Mouse (Mus musculus): ENCODE measurements around the gene Glrx5. TPM values are rescaled to one million over a fixed set of nuclear protein-coding genes. Genes with fewer than 3 reads are reported as not detected.

Gene Glrx5
- polyA plus RNA-seq, 1 experiment from 2014 or later, result 349 TPM

DNA sequence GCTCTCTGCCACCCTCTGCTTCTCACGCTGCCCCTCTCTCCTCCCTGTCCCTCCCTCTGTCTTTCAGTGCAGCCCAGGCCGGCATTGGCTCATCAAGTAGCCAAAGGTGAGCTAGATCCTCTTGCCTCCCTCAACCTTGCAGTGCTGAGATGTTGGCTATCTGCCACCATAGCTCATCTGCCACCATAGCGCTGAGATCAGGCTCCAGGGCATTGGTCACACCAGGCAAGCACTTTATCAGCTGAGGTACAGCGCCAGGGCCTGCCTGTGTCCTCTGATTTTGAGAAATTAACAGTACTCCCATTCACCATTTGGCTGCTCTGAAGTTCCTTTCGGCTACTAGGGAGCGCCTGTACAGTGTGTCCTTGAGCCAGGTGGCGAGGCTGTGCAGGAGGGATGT, 8.5 kb downstream of the Glrx5 start:
- Histone ChIP-seq H3K4me1 (ENCODE audit: insufficient read depth) (peaks cover 48% of the 10 kb centered on the region), H3K4me3 (ENCODE audit: low read depth, low read length) (no peak overlapping the region), H3K9me3 (ENCODE audit: low read length) (no peaks in the 10 kb centered on the region; the same call in 1 of the 2 replicates), H3K36me3 (replicated peaks; ENCODE audit: insufficient read depth, low read length) (peaks cover 58% of the 10 kb centered on the region), H3K27me3 (ENCODE audit: insufficient read depth, low read length) (no peaks in the 10 kb centered on the region), H3K27ac (ENCODE audit: low read depth) (peak overlapping the region; percentile 82), H3K9ac (replicated peaks) (peak overlapping the region; percentile 16; the same call in 1 of the 2 replicates), H3K4me2 (ENCODE audit: low read depth, low read length) (peak overlapping the region; percentile 80)
- TF ChIP-seq CTCF (IDR thresholded peaks at IDR 0.05; ENCODE audit: low read depth), result no peak
- TF ChIP-seq EP300 (IDR thresholded peaks at IDR 0.05; ENCODE audit: low read depth), result peak; percentile 87
- ATAC-seq (peak; percentile 38), DNase-seq (peak; percentile 61)
- 83% methylated on average over 7 of the region's 7 CpGs for WGBS (ENCODE audit: insufficient replicate concordance)

DNA sequence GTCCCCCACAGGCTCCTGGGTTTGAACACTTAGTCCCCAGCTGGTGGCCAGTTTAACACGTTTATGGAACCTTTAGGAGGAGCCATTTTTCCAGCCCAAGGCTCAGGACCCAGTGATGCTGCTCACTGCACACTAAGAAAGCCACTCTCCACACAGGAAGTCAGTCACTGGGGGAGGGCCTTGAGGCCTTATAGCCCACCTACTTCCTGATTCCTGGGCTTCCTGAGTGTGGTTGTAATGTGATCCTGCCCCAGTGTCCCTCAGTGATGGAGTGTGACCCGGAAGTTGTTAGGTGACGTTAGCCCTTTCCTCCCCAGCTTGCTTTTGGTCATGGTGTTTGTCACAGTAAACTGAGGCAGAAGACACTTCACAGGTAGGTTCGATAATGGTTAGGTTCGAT, 10.6 kb downstream of the Glrx5 start:
- H3K9ac ChIP-seq (replicated peaks), result no peak overlapping the region
- peaks cover 26% of the 10 kb centered on the region for H3K4me1 ChIP-seq (ENCODE audit: insufficient read depth)
- no peak overlapping the region for H3K27ac ChIP-seq (ENCODE audit: low read depth)
- DNase-seq, result no peak
- TF ChIP-seq EP300 (IDR thresholded peaks at IDR 0.05; ENCODE audit: low read depth) (no peak), CTCF (IDR thresholded peaks at IDR 0.05; ENCODE audit: low read depth) (no peak)
- H3K36me3 ChIP-seq (replicated peaks; ENCODE audit: insufficient read depth, low read length), result peaks cover 39% of the 10 kb centered on the region
- H3K27me3 ChIP-seq (ENCODE audit: insufficient read depth, low read length), result no peaks in the 10 kb centered on the region
- H3K4me2 ChIP-seq (ENCODE audit: low read depth, low read length), result no peak overlapping the region
- H3K9me3 ChIP-seq (ENCODE audit: low read length), result no peaks in the 10 kb centered on the region; the same call in 1 of the 2 replicates
- ATAC-seq, result no peak
- no peak overlapping the region for H3K4me3 ChIP-seq (ENCODE audit: low read depth, low read length)
- WGBS (ENCODE audit: insufficient replicate concordance), result 87% methylated on average over 5 of the region's 5 CpGs

DNA sequence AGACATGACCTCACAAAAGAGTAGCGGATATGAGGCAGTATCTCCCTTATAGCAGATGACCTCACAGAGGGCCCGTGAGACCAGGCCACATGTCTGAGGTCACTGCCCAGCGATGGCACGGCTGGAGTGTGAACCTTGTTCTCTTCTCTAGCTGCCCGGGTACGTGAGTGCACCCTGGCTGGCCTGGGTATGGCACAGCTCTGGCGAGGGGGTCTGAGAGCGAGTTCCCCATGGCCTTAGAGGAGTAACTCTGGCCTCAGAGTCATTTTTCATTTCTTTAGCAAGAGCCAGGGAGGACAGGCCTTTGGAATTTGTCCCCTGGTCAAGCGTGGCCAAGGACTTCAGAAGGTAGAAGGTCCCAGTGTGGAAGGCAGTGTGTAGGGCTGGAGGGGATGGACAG, 12.3 kb downstream of the Glrx5 start:
- Histone ChIP-seq H3K4me1 (ENCODE audit: insufficient read depth) (peaks cover 15% of the 10 kb centered on the region), H3K36me3 (replicated peaks; ENCODE audit: insufficient read depth, low read length) (peaks cover 39% of the 10 kb centered on the region), H3K9ac (replicated peaks) (no peak overlapping the region), H3K27ac (ENCODE audit: low read depth) (no peak overlapping the region), H3K27me3 (ENCODE audit: insufficient read depth, low read length) (no peaks in the 10 kb centered on the region), H3K4me2 (ENCODE audit: low read depth, low read length) (no peak overlapping the region), H3K4me3 (ENCODE audit: low read depth, low read length) (no peak overlapping the region), H3K9me3 (ENCODE audit: low read length) (no peaks in the 10 kb centered on the region; the same call in 1 of the 2 replicates)
- no peak for TF ChIP-seq CTCF (IDR thresholded peaks at IDR 0.05; ENCODE audit: low read depth)
- TF ChIP-seq EP300 (IDR thresholded peaks at IDR 0.05; ENCODE audit: low read depth), result no peak
- DNase-seq (no peak), ATAC-seq (peak; percentile 40)
- 79% methylated on average over 9 of the region's 9 CpGs for WGBS (ENCODE audit: insufficient replicate concordance)

DNA sequence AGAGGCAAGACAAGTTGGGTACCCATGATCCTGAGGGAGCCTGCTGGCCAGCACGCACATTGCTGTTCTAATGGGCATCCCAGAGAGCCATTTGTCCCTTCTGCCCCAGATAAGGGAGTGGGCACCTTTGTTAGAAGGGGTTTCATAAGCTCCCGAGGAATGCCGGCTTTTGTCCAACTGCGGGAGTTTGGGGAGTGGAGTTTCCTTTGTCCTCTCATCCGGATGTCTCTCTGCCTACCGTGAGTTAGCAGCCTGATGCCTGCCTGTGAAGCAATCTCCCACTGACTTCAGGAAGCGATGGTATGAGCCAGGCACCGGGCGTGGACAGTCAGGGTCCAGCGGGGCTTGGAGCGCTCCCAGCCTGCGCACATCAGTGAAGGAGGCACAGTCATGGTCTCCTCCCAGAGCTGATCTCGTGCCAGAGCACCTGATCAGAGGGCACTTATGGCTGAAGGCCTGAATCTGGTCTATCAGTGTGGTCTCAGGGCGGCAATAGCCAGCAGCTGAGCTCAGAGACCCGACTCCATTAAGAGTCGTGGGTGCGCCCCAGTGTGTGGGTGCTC, 15.9 kb downstream of the Glrx5 start:
- DNase-seq (no peak), ATAC-seq (no peak)
- Histone ChIP-seq H3K27ac (ENCODE audit: low read depth) (no peak overlapping the region), H3K36me3 (replicated peaks; ENCODE audit: insufficient read depth, low read length) (peaks cover 7% of the 10 kb centered on the region; the same call in 1 of the 2 replicates), H3K27me3 (ENCODE audit: insufficient read depth, low read length) (no peaks in the 10 kb centered on the region), H3K9me3 (ENCODE audit: low read length) (no peaks in the 10 kb centered on the region; the same call in 1 of the 2 replicates), H3K4me1 (ENCODE audit: insufficient read depth) (no peaks in the 10 kb centered on the region), H3K4me3 (ENCODE audit: low read depth, low read length) (no peak overlapping the region), H3K9ac (replicated peaks) (no peak overlapping the region), H3K4me2 (ENCODE audit: low read depth, low read length) (no peak overlapping the region)
- TF ChIP-seq CTCF (IDR thresholded peaks at IDR 0.05; ENCODE audit: low read depth) (no peak), EP300 (IDR thresholded peaks at IDR 0.05; ENCODE audit: low read depth) (no peak)
- WGBS (ENCODE audit: insufficient replicate concordance), result 74% methylated on average over 17 of the region's 17 CpGs

DNA sequence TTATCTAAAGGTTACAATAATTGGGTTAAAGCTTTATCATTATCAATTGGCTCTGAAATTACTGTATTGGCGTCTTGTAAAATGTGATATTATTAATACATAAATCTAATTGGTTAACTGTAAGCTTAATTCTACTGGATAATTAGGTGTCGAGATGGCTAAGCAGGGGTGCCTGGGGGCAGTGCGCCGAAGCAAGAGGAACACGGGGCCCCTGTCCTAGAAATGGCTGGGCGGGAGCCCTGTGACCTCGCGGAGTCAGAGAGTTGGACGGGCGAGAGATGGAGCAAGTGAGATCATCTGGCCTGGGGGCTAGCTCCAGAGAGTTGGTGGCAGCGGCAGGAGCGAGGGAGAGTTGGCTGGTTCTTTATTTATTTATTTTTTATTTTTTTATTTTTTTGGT, 17.3 kb downstream of the Glrx5 start:
- Histone ChIP-seq H3K36me3 (replicated peaks; ENCODE audit: insufficient read depth, low read length) (peaks cover 1% of the 10 kb centered on the region; the same call in 1 of the 2 replicates), H3K9me3 (ENCODE audit: low read length) (no peaks in the 10 kb centered on the region; the same call in 1 of the 2 replicates), H3K4me3 (ENCODE audit: low read depth, low read length) (no peak overlapping the region), H3K9ac (replicated peaks) (no peak overlapping the region), H3K27me3 (ENCODE audit: insufficient read depth, low read length) (no peaks in the 10 kb centered on the region), H3K4me1 (ENCODE audit: insufficient read depth) (0 out of 2 replicates have a peak, but pooled peaks cover under 1% of the 10 kb centered on the region), H3K27ac (ENCODE audit: low read depth) (no peak overlapping the region), H3K4me2 (ENCODE audit: low read depth, low read length) (no peak overlapping the region)
- TF ChIP-seq CTCF (IDR thresholded peaks at IDR 0.05; ENCODE audit: low read depth) (no peak), EP300 (IDR thresholded peaks at IDR 0.05; ENCODE audit: low read depth) (no peak)
- no peak for ATAC-seq
- no peak for DNase-seq
- WGBS (ENCODE audit: insufficient replicate concordance), result 77% methylated on average over 12 of the region's 12 CpGs

DNA sequence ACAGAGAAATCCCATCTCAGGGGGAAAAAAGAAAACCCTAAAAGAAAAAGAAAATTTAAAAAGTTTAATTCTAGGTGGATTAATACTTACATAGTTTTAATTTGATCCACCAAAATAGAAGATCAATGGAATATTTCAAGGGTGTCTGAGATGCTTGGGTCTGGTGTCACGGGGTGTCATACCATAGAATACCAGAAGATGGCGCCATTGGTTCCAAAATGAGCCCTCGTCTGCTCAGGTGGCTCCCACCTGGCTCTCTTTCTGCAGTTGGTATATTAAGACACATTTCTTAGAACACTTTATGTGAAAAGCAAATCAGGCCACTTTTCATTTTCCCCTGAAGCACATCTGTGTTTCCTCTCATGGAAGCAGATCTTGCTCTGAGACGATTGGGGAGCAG, 18.4 kb downstream of the Glrx5 start:
- ATAC-seq, result peak; percentile 53; the same call in 1 of the 2 replicates

More for the DNA sequence above, 18.4 kb downstream of the Glrx5 start:
- H3K4me3 ChIP-seq (ENCODE audit: low read depth, low read length), result no peak overlapping the region
- no peaks in the 10 kb centered on the region for H3K36me3 ChIP-seq (replicated peaks; ENCODE audit: insufficient read depth, low read length)
- TF ChIP-seq CTCF (IDR thresholded peaks at IDR 0.05; ENCODE audit: low read depth), result peak; percentile 88
- TF ChIP-seq EP300 (IDR thresholded peaks at IDR 0.05; ENCODE audit: low read depth), result no peak
- 16% methylated on average over 4 of the region's 4 CpGs for WGBS (ENCODE audit: insufficient replicate concordance)
- H3K4me2 ChIP-seq (ENCODE audit: low read depth, low read length), result no peak overlapping the region
- H3K9me3 ChIP-seq (ENCODE audit: low read length), result no peaks in the 10 kb centered on the region; the same call in 1 of the 2 replicates
- H3K9ac ChIP-seq (replicated peaks), result no peak overlapping the region
- DNase-seq, result peak; percentile 79
- 0 out of 2 replicates have a peak, but pooled peaks cover 7% of the 10 kb centered on the region for H3K4me1 ChIP-seq (ENCODE audit: insufficient read depth)
- no peaks in the 10 kb centered on the region for H3K27me3 ChIP-seq (ENCODE audit: insufficient read depth, low read length)
- no peak overlapping the region for H3K27ac ChIP-seq (ENCODE audit: low read depth)

Measured in liver, postnatal 0 days (tissue).